Mouse (Mus musculus) MN1 (cell line): Measurements from ENCODE around the gene Metap2.

Experiments used
- DNase-seq: peaks from one replicate; pipeline ENCODE4 v3.0.0-alpha.2; 2016; ENCODE audit warnings: low spot score

The Metap2 gene

DNA sequence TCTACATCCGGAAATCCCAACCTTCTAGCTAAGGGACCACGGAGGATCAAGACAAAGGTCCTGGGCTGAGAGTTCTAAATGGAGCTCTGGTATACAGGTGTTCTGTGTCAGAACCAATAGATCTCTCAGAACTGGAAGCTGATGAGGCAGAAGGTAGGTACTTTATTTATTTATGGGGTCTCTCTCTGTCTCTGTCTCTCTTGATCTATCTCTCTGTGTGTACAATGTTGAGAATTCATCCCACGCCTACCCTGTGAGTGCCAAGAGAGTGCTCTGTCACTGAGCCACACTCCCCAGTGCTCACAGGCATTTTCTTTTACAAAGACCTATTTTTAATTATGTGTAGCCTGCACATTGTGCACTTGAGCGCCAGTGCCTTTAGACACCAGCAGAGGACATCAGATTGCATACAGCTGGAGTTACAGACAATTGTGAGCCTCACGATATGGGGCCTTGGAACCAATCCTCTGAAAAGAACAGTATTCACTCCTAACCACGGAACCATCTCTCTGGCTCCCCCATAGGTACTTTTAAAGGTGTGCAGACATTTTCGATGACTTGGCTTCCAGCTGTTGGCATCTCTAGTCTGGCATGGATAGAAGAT is at the start of gene Metap2:
Metap2 (minus strand) TSS at position 51 of the 604 bp plus-strand sequence.
- no peak for DNase-seq

DNA sequence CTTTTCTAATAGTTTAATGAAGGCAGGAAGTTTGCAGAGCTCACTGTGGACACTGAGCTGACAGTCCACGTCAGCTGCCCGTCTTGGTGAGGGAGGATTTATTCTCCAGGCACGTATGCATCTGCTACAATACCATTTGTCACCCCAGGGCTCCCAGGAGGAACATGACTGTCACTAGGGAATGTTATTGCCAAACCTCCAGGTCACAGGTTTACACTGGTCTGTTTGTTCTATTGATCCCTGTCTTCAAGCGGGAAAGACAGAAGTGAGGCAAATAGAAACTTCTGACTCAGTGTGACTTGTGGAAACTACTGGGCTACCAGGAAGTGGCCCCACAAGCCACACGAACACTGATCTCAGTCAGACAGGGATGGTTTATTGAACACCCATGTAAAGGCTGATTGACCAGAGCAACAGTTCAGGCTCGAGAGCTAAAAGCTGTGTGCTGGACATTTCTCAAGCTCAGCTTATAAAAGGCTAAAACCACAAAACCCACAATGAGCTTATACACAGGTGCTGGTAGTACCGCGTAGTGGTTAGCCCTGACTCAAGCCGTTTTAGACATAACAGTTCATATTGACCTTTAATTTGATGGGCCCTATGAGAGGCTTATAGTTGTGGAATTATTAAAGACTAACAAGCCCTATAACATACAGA is 49.1 kb upstream of the Metap2 start:
- no peak for DNase-seq

DNA sequence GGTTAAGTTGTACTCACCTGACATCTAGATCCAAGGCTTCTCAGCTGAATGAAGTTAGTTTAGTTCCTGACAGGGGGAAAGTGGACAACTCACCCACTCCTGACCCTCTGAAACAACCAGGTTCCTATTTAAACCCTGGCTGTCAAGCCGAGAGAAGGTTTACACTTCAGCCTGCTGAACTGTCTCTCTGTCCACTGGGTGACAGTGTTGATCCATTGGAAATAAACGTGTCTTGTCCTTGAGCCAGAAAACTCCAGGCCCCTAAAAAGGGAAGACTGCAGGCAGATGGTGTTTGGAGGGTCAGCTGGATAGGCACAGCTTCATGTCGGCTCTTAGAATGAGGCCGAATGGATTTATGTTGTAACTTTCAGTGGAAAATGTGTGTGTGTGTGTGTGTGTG is 48.5 kb upstream of the Metap2 start:
- DNase-seq, result peak; percentile 81

DNA sequence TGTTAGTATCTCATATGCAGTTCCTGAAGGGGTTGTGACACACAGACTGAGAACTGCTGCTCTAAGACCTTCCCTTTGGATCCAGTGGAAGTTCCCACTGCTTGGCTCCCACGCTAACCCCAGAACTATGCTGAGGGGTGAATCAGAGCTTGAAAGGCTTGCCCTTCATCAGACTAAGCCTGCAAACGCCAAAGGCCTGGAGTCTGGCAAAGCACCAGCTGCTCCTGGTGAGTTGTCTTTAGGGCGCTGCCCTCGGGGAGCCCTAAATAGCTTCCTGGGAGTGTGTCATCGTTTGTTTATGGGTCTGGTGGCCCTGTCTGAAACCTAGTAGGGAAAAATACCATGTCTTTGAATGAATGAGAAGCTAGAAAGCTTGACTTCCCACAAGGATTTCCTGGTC is 47.3 kb upstream of the Metap2 start:
- DNase-seq, result peak; percentile 26

DNA sequence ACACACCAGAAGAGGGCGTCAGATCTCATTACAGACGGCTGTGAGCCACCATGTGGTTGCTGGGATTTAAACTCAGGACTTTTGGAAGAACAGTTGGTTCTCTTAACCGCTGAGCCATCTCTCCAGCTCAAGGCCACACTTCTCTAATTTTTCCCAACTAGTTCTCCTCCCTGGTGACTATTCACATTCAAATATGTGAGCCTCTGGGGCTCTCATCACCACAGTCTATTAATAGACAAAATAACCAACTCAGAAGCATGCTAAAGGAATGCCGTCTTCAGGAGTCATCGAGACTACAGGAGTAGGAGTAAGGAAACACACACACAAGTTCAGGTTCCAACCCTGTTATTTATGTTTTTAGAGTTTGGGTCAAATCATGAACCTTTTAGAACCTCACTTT is 43.4 kb upstream of the Metap2 start:
- DNase-seq, result no peak

DNA sequence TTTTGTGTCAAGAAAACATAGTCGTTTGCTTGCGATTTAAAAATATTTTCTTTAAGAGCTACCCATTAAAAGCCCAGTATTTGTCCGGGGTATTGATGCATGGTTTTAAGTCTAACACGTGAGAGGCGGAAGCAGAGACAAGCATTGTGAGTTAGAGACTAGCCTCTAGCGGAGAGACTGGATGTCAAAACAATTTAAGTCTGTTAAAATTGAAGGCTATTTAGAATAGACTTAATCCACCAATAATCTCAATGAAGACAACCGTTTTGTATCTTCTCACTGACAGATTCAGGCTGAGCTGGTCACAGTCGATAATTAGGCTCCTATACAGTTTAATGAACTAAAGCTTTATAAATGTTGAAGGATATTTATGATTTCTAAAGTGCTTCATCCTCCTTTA is 42.8 kb upstream of the Metap2 start:
- DNase-seq, result no peak

DNA sequence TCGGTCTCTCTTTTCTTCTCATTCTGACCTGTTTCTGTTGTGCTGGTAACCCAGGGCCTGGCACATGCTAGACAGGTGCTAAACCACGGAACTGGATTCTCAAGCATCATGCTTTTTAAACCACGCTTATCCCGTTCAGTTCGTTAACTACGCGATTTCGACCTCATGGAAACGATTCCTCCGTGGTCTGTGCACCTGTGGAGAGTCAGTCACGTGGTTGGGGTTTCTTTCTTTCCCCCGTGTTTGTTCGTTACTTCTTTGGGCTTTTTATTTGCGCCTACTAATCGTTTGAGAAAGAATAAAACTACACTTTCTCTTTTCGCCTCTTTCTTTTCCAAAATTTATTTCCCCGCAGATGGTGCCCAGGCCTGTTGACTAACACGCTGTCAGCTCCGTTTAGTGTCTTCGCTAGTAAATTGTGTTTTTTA is 42.0 kb upstream of the Metap2 start:
- no peak for DNase-seq

DNA sequence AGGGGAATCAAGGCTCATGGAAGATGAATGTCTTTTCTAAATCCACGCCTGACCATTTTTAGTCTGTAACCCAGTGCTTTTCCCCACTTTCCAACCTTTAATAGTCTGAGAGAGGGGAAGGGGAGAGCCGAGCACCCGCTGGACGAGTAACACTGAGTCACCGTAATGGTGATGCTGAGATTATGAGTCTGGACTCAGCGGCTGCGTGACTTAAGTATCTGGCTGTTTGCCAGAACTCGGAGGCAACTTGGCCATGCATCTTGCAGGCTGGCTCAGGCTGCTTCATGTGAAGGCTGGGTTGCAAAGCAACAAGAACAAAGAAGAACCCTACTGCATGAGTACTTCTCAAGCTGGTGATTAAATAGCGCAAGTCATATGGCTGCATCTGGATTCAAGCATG is 37.1 kb upstream of the Metap2 start:
- peak; percentile 93 for DNase-seq

DNA sequence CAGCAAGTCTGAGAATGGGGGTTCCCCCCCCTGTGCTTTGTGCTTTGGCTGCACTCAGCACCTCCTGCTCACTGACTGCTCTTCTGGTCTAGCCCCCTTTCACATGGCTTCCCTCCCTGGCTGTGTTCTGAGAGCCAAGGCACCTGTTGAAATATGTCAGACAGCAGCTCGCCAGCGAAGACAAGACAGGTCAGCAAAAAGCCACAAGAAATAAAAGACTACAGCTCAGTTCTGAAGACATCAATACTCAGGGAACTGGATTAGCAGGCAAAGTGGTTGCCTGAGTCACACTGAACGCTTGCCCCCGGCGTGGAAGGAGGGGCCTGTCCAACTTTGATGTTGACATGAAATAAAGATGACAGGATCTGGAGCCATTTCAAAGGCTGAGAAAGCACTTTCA is 36.0 kb upstream of the Metap2 start:
- peak; percentile 51 for DNase-seq

DNA sequence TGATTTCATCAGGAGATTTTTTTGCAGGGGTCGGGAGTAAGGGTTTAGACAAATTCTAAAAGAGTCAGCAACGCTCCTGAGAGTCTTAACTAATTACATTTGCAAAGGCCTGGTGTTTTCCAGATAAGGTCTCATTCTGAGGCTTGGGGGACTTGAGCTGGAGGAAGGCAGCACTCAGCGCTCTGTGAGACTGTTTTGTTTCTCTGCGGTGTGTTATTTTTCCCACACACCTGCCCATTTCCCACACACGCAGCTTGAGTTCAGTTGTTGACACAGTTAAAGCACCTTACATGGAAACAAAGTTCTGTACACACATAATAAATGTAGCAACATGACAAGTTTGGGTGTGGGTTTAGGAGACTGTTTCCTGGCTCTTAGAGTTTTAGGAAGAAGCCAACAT is 35.1 kb upstream of the Metap2 start:
- DNase-seq, result peak; percentile 48

DNA sequence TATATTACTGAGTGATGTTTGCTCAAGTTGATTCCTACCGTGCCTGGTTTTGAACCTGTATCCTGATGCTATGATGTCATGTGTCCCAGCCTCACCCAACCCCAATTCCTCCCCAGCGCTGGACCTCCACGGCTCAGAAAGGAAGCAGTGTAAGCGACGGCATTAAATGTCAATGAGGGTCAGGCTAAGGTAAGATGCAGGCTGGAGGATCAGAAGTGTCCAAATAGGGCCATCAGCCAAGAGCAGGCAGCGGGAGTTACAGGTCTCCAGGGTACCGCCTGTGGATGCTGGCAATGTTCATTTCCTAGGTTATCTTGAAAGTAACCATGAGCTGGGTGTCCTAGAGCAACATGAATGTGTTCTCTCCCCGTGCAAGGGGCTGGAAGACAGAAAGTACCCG is 34.5 kb upstream of the Metap2 start:
- DNase-seq, result peak; percentile 28

DNA sequence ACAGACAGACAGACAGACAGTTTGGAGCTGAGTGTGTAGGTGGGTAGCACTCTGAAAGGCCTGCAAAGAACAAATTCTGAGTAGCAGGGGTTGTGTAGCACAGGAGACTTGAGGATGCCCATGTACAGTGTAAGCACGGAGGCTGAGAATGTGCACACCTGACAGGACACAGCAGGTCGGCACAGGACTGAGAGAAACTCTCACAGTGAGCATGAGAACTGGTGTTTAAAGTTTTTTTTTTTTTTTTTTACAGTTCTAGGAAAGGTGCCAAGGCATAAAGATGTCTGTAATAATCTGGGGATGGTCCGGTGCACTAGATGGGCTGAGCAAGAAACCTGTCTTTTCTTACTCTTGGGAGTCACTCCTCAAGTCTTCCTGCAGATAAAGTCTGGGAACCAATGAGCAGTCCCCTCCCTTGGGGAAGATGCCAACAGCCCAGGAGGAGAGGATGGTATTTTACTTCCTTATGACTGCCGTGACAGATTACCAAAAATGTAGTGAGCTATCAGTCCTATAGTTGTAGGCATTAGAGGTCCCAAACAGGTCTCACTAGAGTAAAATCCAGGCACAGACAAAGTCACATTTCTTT is 33.4 kb upstream of the Metap2 start:
- peak; percentile 53 for DNase-seq

DNA sequence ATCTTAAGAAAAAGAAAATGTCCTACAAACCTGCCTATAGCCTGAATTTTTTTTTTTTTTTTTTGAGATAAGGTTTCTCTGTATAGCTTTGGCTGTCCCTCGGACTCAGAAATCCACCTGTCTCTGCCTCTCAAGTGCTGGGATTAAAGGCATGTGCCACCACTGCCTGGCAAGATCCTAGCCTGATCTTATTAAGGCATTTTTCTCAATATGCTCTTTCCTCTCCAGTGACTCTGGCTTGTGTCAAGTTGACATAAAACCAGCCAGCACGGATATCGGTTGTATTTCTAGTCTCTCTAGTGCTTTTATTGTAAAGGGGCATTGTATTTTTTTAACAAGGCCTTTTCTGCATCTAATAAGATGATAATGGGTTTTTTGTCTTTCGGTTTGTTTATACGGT is 27.8 kb upstream of the Metap2 start:
- peak; percentile 59 for DNase-seq

DNA sequence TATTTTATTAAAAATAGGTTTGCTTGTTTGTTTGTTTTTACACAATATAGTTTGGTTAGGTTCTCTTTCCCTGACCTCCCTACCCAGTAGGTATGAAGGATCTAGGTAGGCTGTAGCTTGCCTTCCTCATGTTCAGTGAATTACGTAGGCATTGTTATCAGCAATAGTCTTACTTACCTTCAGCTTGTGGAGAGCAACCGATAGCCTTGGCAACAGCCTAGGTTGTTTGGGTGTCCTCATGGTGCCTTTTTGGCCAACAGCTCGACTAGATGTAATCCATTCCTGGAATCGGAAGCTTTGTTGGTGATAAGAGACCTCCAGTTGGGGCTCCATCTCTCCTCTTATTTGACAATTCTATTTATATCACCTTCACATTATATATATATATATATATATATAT is 24.3 kb upstream of the Metap2 start:
- DNase-seq, result no peak

DNA sequence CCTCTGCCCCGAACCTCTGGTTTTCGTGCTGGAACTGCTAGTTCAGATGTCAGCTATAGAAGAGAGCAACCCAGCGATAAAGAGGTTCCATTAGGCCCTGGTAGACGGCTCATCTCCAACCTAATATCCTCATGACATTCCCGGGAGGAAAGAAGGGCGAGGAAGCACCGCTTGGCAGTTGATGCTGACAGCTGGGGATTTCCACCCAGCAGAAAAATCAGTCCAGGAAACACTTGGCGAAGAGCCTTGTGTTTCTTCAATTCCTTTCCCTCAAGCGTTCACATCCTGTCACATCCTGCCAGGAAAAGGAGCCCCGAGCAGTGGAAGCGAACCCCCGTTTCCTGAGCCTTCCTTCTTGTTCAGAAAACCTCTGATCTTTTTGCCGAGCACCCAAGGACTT is 22.3 kb upstream of the Metap2 start:
- peak; percentile 50 for DNase-seq

DNA sequence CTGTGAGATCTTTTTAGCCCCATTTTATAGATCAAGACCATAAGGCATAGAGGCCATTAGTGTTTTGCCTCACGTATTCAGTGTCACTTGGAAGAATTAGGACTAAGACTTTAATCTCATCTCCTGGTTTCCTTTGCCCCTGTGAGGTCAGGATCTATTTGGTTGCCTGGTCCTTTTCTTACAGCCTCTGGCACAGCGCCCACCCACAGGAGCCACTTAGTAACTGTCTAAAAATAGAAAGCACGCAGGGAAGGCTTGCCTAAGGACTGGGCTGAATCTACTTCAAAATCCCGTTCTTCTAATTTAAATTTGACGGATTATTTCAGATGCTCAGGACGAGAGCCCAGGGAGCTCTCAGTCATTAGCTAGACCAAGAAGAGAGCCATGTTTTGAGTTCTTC is 21.8 kb upstream of the Metap2 start:
- peak; percentile 86 for DNase-seq

DNA sequence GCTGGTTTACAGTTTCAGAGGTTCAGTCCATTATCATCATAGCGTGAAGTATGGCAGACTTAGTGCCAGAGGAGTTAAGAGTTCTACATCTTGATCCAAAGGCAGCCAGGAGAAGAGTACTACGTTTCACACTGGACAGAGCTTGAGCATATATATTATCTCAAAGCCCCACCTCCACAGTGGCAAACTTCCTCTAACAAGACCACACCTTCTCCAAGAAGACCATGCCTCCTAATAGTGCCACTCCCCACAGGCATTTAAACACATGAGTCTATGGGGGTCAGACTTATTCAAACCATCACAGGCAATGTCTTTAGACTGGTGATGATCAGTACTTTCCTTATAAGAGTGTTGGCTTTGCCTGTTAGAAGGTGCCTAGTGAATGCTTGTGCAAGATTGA is 21.2 kb upstream of the Metap2 start:
- no peak for DNase-seq

DNA sequence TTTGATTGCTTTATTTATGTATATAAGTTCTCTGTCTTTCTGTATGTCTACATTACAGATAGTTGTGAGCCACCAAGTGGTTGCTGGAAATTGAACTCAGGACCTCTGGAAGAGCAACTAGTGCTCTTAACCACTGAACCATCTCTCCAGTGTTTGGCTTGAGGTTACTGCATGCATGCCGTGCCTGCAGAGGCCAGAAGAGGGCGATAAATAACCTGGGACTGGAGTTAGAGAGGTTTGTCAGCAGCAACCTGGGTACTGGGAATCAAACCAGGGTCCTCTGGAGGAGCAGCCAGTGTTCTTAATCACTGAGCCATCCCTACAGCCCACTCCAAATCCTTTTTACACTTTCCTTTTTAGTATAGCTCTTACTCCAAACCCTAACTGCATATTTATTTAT is 19.9 kb upstream of the Metap2 start:
- DNase-seq, result no peak

DNA sequence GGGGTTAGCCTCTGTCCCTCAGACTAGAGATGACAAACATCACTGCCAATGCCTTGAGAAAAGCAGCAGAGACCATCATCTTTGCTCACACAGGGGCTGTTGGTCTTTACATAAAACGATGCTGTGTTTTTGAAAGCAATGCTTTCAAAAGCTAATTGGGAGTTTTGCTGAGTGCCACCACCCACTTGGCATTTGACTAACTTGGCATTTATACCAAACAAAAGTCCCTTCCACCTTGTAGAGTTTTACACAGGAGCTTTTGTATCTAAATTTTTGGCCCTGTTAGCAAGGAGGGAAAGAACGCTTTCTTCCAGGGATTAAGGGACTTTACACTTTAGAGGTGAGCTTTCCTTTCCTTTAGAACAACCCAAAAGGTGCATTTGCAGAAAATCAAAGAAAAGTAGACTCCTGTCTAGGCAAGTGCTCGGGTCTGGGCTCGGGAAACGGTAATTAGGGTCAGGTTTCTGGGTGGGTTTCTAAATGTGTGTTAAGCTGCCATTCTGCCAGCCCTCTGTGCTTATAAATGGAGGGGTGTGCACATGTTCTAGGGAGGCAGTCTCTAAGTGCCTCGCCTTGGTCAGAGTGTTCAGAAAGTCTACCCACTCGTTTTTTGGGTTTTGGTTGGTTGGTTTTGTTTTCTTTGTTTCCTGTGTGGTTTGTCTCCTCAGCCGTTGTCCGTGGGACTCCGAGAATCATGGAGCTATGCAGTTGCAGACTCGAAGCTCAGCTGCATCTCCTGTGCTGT is 18.8 kb upstream of the Metap2 start:
- DNase-seq, result no peak

DNA sequence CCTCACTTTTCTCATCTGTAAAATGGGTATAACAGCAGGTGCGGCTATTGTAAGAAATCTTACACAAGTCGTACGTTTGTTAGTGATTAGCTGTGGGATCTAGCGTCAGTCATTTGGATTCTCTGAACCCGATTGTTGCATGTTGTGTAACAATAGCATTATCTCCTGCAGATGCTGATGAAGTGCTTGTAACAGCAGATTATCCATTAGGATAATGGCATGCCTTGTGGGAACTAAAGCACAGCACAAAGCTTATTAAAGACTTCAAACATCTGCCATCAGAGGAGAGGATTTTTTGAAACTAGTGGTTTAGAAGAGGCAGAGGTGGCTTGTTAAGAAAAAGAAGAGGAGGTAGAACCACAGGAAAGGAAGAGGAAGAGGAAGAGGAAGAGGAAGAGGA is 16.6 kb upstream of the Metap2 start:
- no peak for DNase-seq

DNA sequence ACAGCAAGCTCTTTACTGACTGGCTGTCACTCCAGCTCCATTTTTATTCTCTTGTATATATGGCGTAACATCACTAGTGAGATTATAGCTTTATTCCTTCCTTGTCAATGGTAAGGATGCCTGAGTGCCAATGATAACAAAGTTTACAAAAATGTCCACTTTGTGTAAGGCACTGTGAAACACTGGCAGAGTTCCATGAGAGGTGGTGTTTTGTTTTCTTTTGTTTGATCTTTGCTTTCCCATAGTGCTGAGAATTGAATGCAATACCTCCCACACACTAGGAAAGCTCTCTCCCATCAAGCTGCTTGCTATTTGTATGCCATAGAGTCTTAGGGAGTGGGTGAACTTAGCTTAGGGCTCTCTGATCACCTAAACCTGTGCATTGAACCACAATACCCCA is 16.0 kb upstream of the Metap2 start:
- DNase-seq, result no peak

DNA sequence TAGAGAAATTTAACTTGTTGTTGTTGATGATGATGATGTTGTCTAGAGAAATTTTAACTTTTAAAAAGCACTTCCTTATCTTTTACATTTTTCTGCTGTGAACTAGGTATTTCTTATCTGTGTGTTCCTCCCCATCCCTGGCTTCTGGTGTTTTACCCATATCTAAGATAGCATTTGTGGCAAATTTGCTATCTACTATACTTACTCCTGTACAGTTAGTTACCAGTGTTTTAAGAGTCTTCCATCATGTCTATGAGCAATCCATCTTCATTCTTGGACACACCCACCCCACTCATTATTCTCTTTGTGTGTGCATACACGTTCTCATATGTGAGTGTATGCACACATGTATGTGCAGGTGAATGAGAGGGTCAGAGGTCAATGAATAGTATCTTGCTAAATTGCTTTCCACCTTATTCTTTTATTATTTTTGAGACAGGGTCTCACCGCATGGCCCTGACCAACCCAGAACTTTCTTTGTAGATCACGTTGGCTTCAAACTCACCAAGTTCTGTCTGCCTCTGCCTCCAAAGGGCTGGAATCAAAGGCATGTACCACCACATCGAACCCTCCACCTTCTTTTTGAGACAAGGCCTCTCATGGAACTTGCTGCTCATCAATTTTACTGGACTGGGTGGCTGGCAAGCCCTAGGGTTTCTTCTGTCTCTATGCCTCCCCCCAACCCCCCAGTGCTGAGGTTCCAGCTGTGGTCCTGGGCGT is 15.4 kb upstream of the Metap2 start:
- DNase-seq, result no peak
